Mouse (Mus musculus) layer of hippocampus, adult 9-11 months (tissue): ENCODE measurements around the gene Cdk5rap1.
"Not testable (repeated sequence)": the region's sequence is repeated elsewhere in the genome, so short reads cannot be mapped to it uniquely, and the experiment has no call there.

ENCODE experiments used
- DNase-seq: peaks from one replicate; pipeline ENCODE4 v3.0.0; 2022

Gene Cdk5rap1

GRCm38 (mm10) chr2:154373961-154374632 is 1.3 kb upstream of the Cdk5rap1 start:
- DNase-seq = peak; percentile 54

- peak; percentile 70 for DNase-seq
These were observed 520 bp downstream of the Cdk5rap1 start for GRCm38 (mm10) chr2:154372151-154372829.

- no peak for DNase-seq
These were observed 5.3 kb downstream of the Cdk5rap1 start for GRCm38 (mm10) chr2:154367510-154367909.

GRCm38 (mm10) chr2:154354000-154354425 is 18.8 kb downstream of the Cdk5rap1 start:
- DNase-seq = not testable (repeated sequence)

- DNase-seq = no peak
These were observed 24.7 kb downstream of the Cdk5rap1 start for GRCm38 (mm10) chr2:154348152-154348551.

- DNase-seq = no peak
These were observed 33.5 kb downstream of the Cdk5rap1 start for GRCm38 (mm10) chr2:154339356-154339755.

- no peak for DNase-seq
These were observed 34.6 kb downstream of the Cdk5rap1 start for GRCm38 (mm10) chr2:154338161-154338560.

GRCm38 (mm10) chr2:154335572-154335971 is 37.2 kb downstream of the Cdk5rap1 start:
- DNase-seq = no peak

- no peak for DNase-seq
These were observed 46.0 kb downstream of the Cdk5rap1 start for GRCm38 (mm10) chr2:154326852-154327251.

- not testable (repeated sequence) for DNase-seq
These were observed 59.0 kb downstream of the Cdk5rap1 start for GRCm38 (mm10) chr2:154313771-154314170.

- DNase-seq = not testable (repeated sequence)
These were observed 65.9 kb downstream of the Cdk5rap1 start, which contains the start of gene Bpifb9b for GRCm38 (mm10) chr2:154306927-154307326. Bpifb9b (plus strand) TSS chr2:154307227.

- not testable (repeated sequence) for DNase-seq
These were observed 68.2 kb downstream of the Cdk5rap1 start for GRCm38 (mm10) chr2:154304604-154305003.

- no peak for DNase-seq
These were observed 71.0 kb downstream of the Cdk5rap1 start for GRCm38 (mm10) chr2:154301763-154302162.

GRCm38 (mm10) chr2:154300496-154300895 is 72.3 kb downstream of the Cdk5rap1 start:
- DNase-seq = peak; percentile 49

- peak; percentile 18 for DNase-seq
These were observed 78.1 kb downstream of the Cdk5rap1 start for GRCm38 (mm10) chr2:154294746-154295145.

- DNase-seq = no peak
These were observed 80.0 kb downstream of the Cdk5rap1 start for GRCm38 (mm10) chr2:154292833-154293232.

GRCm38 (mm10) chr2:154291866-154292265 is 80.9 kb downstream of the Cdk5rap1 start:
- DNase-seq = not testable (repeated sequence)
